Mouse (Mus musculus) forebrain, postnatal 0 days (tissue): ENCODE measurements around the gene Cutal. TPM values are rescaled to one million over a fixed set of nuclear protein-coding genes. Genes with fewer than 3 reads are reported as not detected.

Experiments used
- ATAC-seq: fragments of 200-750 bp; cut with Nextera tagmentation; 2 replicates; pipeline ENCODE4 v1.8.0; 2017; ENCODE audit warnings: mild to moderate bottlenecking, moderate library complexity
- DNase-seq: peaks from one replicate; pipeline ENCODE4 v3.0.0-alpha.2; 2015
- H3K27ac ChIP-seq: fragments of 300-500 bp; sonication (generic); 2 replicates; pipeline ENCODE4 v1.5.1; 2014; ENCODE audit warnings: low read depth, mild to moderate bottlenecking, antibody characterized with exemption, low read length, moderate library complexity, mixed read lengths
- H3K27me3 ChIP-seq: fragments of 300-500 bp; sonication (generic); 2 replicates; pipeline ENCODE4 v1.6.1; 2014; ENCODE audit warnings: mild to moderate bottlenecking, low read length, mixed read lengths; ENCODE audit not compliant: insufficient read depth
- H3K36me3 ChIP-seq: fragments of 300-500 bp; sonication (generic); 2 replicates; pipeline ENCODE4 v1.6.1; 2014; ENCODE audit warnings: mild to moderate bottlenecking, moderate library complexity; ENCODE audit not compliant: insufficient read depth
- H3K4me1 ChIP-seq: fragments of 300-500 bp; sonication (generic); 2 replicates; pipeline ENCODE4 v1.6.1; 2014; ENCODE audit warnings: antibody characterized with exemption; ENCODE audit not compliant: insufficient read depth
- H3K4me2 ChIP-seq: fragments of 300-500 bp; sonication (generic); 2 replicates; pipeline ENCODE4 v1.6.1; 2014; ENCODE audit warnings: low read depth, mild to moderate bottlenecking, moderate library complexity
- H3K4me3 ChIP-seq: fragments of 300-500 bp; sonication (generic); 2 replicates; pipeline ENCODE4 v1.5.1; 2014; ENCODE audit warnings: low read depth, low read length, mixed read lengths
- H3K9ac ChIP-seq: fragments of 300-500 bp; sonication (generic); 2 replicates; pipeline ENCODE4 v1.6.1; 2014; ENCODE audit warnings: mild to moderate bottlenecking
- H3K9me3 ChIP-seq: fragments of 300-500 bp; sonication (generic); 2 replicates; pipeline ENCODE4 v1.6.1; 2016; ENCODE audit warnings: low read length
- CTCF ChIP-seq: sonication (generic); IDR thresholded peaks from 2 replicates; pipeline ENCODE4 v1.5.1; 2016; ENCODE audit warnings: antibody characterized with exemption, control low read depth, low read depth
- WGBS: fragments of 180-500 bp; shearing (Covaris S2); extraction: QIAGEN DNeasy Blood & Tissue Kit; methylation state at CpG from one replicate; pipeline ENCODE4 v1.1.7; 2014; 5-methylcytosine and 5-hydroxymethylcytosine counted together
- polyA plus RNA-seq: library from polyadenylated mRNA; unstranded; fragments of >200 nt; fragmentation: Nextera tagmentation; extraction: Ambion mirVana; gene quantifications from 2 replicates; pipeline ENCODE4 v1.2.1, GENCODE M21; 2015
- total RNA-seq: library from RNA; depleted of rRNA; stranded (reverse); fragments of >200 nt; gene quantifications from 2 replicates; pipeline ENCODE4 v1.2.3, GENCODE M21; 2014; rRNA removed

The Cutal gene
- total and polyA plus RNA-seq, 2 experiments from 2014 or later = 0.39 to 0.43 TPM

DNA sequence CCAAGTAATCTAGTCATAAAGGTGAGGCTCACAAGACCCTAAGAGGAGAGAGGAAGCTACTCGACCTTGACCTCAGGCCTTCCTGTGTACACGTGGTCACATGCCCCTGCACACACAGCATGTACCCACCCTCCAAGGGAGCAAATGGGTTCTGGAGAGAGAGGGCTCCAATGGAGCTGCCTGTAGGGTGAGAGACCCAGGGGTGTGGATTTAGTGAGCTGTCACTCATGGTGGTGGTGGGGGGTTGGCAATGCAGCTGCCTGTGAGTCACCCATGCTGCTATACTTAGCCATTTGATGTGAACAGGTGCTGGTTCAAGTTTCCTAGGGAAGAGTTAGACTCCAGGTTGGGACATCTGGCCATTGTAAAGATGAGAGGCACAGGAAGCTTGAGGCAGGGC, 45.9 kb downstream of the Cutal start:
- H3K4me1 ChIP-seq = no peaks in the 10 kb centered on the region
- 71% methylated on average over 2 of the region's 2 CpGs for WGBS
- H3K4me2 ChIP-seq = no peak overlapping the region
- no peaks in the 10 kb centered on the region for H3K9me3 ChIP-seq
- no peaks in the 10 kb centered on the region for H3K27me3 ChIP-seq
- no peak overlapping the region for H3K9ac ChIP-seq
- H3K4me3 ChIP-seq = no peak overlapping the region
- H3K27ac ChIP-seq = no peak overlapping the region
- TF ChIP-seq CTCF = no peak
- DNase-seq (no peak), ATAC-seq (no peak)
- no peaks in the 10 kb centered on the region for H3K36me3 ChIP-seq

GRCm38 (mm10) chr2:34922729-34923128, 48.5 kb downstream of the Cutal start:
- no peak for TF ChIP-seq CTCF
- DNase-seq (no peak), ATAC-seq (no peak)
- H3K4me3 ChIP-seq = no peak overlapping the region
- WGBS = 29% methylated on average over 2 of the region's 2 CpGs
- no peaks in the 10 kb centered on the region for H3K36me3 ChIP-seq
- H3K9ac ChIP-seq = no peak overlapping the region
- H3K27ac ChIP-seq = no peak overlapping the region
- no peaks in the 10 kb centered on the region for H3K27me3 ChIP-seq
- no peaks in the 10 kb centered on the region for H3K4me1 ChIP-seq
- no peak overlapping the region for H3K4me2 ChIP-seq
- H3K9me3 ChIP-seq = no peaks in the 10 kb centered on the region

DNA sequence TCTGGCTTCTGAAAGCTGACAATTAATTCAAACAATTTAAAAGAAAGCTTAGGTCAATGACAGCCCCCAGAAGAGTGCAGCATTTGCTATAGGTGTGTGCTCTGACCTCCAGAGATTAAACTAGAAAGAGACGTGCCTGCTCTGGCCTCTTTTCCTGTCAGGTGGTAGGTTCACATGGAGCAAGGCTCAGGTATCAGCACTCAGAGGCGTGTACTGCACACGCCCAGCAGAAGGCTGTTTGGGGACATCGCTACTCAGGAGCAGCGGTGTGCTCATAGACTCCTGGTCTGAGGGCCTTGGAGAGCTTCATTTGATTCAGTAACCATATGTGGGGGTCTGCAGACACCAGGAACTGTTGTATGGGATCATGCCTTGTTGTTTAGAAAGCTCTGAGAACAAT, 53.1 kb downstream of the Cutal start:
- ATAC-seq (no peak), DNase-seq (no peak)
- H3K27me3 ChIP-seq = no peaks in the 10 kb centered on the region
- TF ChIP-seq CTCF = no peak
- H3K9me3 ChIP-seq = no peaks in the 10 kb centered on the region
- H3K9ac ChIP-seq = no peak overlapping the region
- 79% methylated on average over 5 of the region's 5 CpGs for WGBS
- H3K36me3 ChIP-seq = no peaks in the 10 kb centered on the region
- no peak overlapping the region for H3K4me2 ChIP-seq
- no peak overlapping the region for H3K4me3 ChIP-seq
- H3K27ac ChIP-seq = no peak overlapping the region
- H3K4me1 ChIP-seq = no peaks in the 10 kb centered on the region

DNA sequence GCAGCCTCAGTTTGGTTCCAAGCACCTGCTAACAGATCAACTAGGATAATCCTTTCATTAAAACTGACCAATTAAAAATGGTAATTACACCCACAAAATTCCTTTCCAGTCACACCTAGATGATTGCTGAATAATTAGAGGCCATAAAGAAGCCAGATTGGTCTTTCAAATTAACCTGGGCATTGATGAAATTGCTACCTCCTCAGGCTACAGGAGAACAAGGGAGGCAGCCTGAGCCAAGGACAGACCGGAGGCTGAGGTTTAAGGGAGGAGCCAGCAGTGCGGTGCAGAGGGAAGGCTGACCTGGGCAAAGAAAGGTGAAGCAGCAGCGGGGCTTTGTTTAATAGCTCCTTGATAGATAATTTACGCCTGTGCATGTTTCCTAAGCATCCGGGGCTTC, 63.3 kb downstream of the Cutal start:
- Histone ChIP-seq H3K27ac (no peak overlapping the region), H3K4me2 (no peak overlapping the region), H3K4me3 (no peak overlapping the region), H3K36me3 (no peaks in the 10 kb centered on the region), H3K4me1 (no peaks in the 10 kb centered on the region), H3K9me3 (no peaks in the 10 kb centered on the region), H3K9ac (no peak overlapping the region), H3K27me3 (no peaks in the 10 kb centered on the region)
- DNase-seq (no peak), ATAC-seq (no peak)
- WGBS = 32% methylated on average over 5 of the region's 5 CpGs
- no peak for TF ChIP-seq CTCF

GRCm38 (mm10) chr2:34938269-34939208, 64.3 kb downstream of the Cutal start:
- DNase-seq (peak; percentile 7), ATAC-seq (no peak)
- H3K4me1 ChIP-seq = no peaks in the 10 kb centered on the region
- H3K9ac ChIP-seq = no peak overlapping the region
- H3K27ac ChIP-seq = no peak overlapping the region
- 73% methylated on average over 8 of the region's 8 CpGs for WGBS
- H3K27me3 ChIP-seq = no peaks in the 10 kb centered on the region
- H3K9me3 ChIP-seq = no peaks in the 10 kb centered on the region
- no peak for TF ChIP-seq CTCF
- H3K36me3 ChIP-seq = no peaks in the 10 kb centered on the region
- no peak overlapping the region for H3K4me3 ChIP-seq
- no peak overlapping the region for H3K4me2 ChIP-seq

GRCm38 (mm10) chr2:34940246-34940645, 66.0 kb downstream of the Cutal start:
- ATAC-seq (no peak), DNase-seq (no peak)
- Histone ChIP-seq H3K9ac (no peak overlapping the region), H3K4me2 (no peak overlapping the region), H3K4me1 (no peaks in the 10 kb centered on the region), H3K27ac (no peak overlapping the region), H3K36me3 (no peaks in the 10 kb centered on the region), H3K4me3 (no peak overlapping the region), H3K9me3 (no peaks in the 10 kb centered on the region), H3K27me3 (no peaks in the 10 kb centered on the region)
- TF ChIP-seq CTCF = no peak
- whole genome bisulfite sequencing = 68% methylated on average over 5 of the region's 5 CpGs

- DNase-seq (no peak), ATAC-seq (no peak)
- Histone ChIP-seq H3K4me1 (no peaks in the 10 kb centered on the region), H3K27ac (no peak overlapping the region), H3K4me2 (no peak overlapping the region), H3K36me3 (no peaks in the 10 kb centered on the region), H3K9ac (no peak overlapping the region), H3K4me3 (no peak overlapping the region), H3K27me3 (no peaks in the 10 kb centered on the region), H3K9me3 (no peaks in the 10 kb centered on the region)
- TF ChIP-seq CTCF = no peak
- 77% methylated on average over 11 of the region's 11 CpGs for WGBS
Observed at GRCm38 (mm10) chr2:34941061-34941675, 67.0 kb downstream of the Cutal start.

Other genes with a start within 250 kb of the Cutal start
- 106 and 108 TPM in 2 replicates for gene Gapvd1, start 119.2 kb upstream of the Cutal start, total RNA-seq
- 59.4 and 94.1 TPM in 2 replicates for gene Gapvd1, start 119.2 kb upstream of the Cutal start, polyA plus RNA-seq
- 243 and 295 TPM in 2 replicates for gene Hspa5, start 102.4 kb upstream of the Cutal start, total RNA-seq
- 292 and 294 TPM in 2 replicates for gene Hspa5, start 102.4 kb upstream of the Cutal start, polyA plus RNA-seq
- 15.6 and 19.4 TPM in 2 replicates for gene Rabepk, start 74.5 kb upstream of the Cutal start, total RNA-seq
- 26.1 and 27.3 TPM in 2 replicates for gene Rabepk, start 74.5 kb upstream of the Cutal start, polyA plus RNA-seq
- gene Fbxw2, start 48.1 kb upstream of the Cutal start, total RNA-seq = 130 and 140 TPM in 2 replicates
- 111 and 120 TPM in 2 replicates for gene Fbxw2, start 48.1 kb upstream of the Cutal start, polyA plus RNA-seq
- 0.08 and 0.24 TPM in 2 replicates for gene Gm34653, start 41.4 kb upstream of the Cutal start, total RNA-seq
- 0.15 TPM in 1 of 2 replicates, not detected in the other for gene Gm34653, start 41.4 kb upstream of the Cutal start, polyA plus RNA-seq
- gene Psmd5, start 572 bp downstream of the Cutal start, total RNA-seq = 40.5 and 43.3 TPM in 2 replicates
- gene Psmd5, start 572 bp downstream of the Cutal start, polyA plus RNA-seq = 84.6 and 85.2 TPM in 2 replicates
- 1.5 and 2.5 TPM in 2 replicates for gene Phf19, start 39.6 kb downstream of the Cutal start, total RNA-seq
- 1.5 and 2.4 TPM in 2 replicates for gene Phf19, start 39.6 kb downstream of the Cutal start, polyA plus RNA-seq
- 0.86 and 2.2 TPM in 2 replicates for gene Traf1, start 87.4 kb downstream of the Cutal start, total RNA-seq
- 1.9 and 2.7 TPM in 2 replicates for gene Traf1, start 87.4 kb downstream of the Cutal start, polyA plus RNA-seq
- gene Hc, start 187.0 kb downstream of the Cutal start, total RNA-seq = 0.46 and 1.1 TPM in 2 replicates
- gene Hc, start 187.0 kb downstream of the Cutal start, polyA plus RNA-seq = 0.28 and 1.3 TPM in 2 replicates
- gene AI182371, start 227.1 kb downstream of the Cutal start, total RNA-seq = 0.33 and 0.38 TPM in 2 replicates
- gene AI182371, start 227.1 kb downstream of the Cutal start, polyA plus RNA-seq = 0.18 TPM in 1 of 2 replicates, not detected in the other
- gene Cntrl, start 235.1 kb downstream of the Cutal start, total RNA-seq = 10.4 and 17.4 TPM in 2 replicates
- gene Cntrl, start 235.1 kb downstream of the Cutal start, polyA plus RNA-seq = 5.5 and 7.0 TPM in 2 replicates